Mouse (Mus musculus) G1E (cell line): ENCODE data around the gene Kcnq1. TPM values are rescaled to one million over a fixed set of nuclear protein-coding genes. Genes with fewer than 3 reads are reported as not detected.

Experiments
- ATAC-seq: 2 replicates; pipeline ENCODE4 v1.8.0; 2016; ENCODE audit warnings: mild to moderate bottlenecking; ENCODE audit not compliant: insufficient number of reproducible peaks, poor library complexity, low FRiP score, severe bottlenecking; ENCODE audit errors: extremely low read depth
- DNase-seq: peaks from one replicate; pipeline ENCODE4 v3.0.0; 2012; ENCODE audit warnings: low spot score
- H3K27me3 ChIP-seq: 2 replicates; pipeline ENCODE4 v1.6.1; 2012; ENCODE audit warnings: mild to moderate bottlenecking, low read length, inconsistent platforms; ENCODE audit not compliant: insufficient read depth
- H3K36me3 ChIP-seq: replicated peaks from 2 replicates; pipeline ENCODE3; 2012; ENCODE audit warnings: mild to moderate bottlenecking, inconsistent platforms
- H3K4me1 ChIP-seq: 2 replicates; pipeline ENCODE4 v1.6.1; 2012; ENCODE audit warnings: low read depth, low read length, inconsistent platforms, mixed read lengths; ENCODE audit not compliant: insufficient read depth
- H3K4me3 ChIP-seq: 2 replicates; pipeline ENCODE4 v1.5.1; 2012; ENCODE audit warnings: low read depth, mild to moderate bottlenecking, inconsistent platforms, low read length, moderate library complexity, mixed read lengths
- H3K9me3 ChIP-seq: replicated peaks from 2 replicates; pipeline ENCODE4 v1.6.1; 2012; ENCODE audit warnings: inconsistent platforms
- CTCF ChIP-seq: IDR thresholded peaks from 2 replicates; pipeline ENCODE4 v1.5.1; 2012; ENCODE audit warnings: low read depth, low read length, inconsistent platforms, mixed read lengths
- GATA1 ChIP-seq: IDR thresholded peaks from 2 replicates; pipeline ENCODE4 v1.6.1; 2012; ENCODE audit warnings: borderline replicate concordance, low read length, inconsistent platforms, mixed read lengths
- GATA2 ChIP-seq: IDR thresholded peaks from 2 replicates; pipeline ENCODE4 v1.6.1; 2012; ENCODE audit warnings: low read depth, low read length, inconsistent platforms, borderline replicate concordance
- POLR2AphosphoS5 ChIP-seq: IDR thresholded peaks from 2 replicates; pipeline ENCODE4 v1.6.1; 2012; ENCODE audit warnings: low read depth, low read length, inconsistent platforms; ENCODE audit not compliant: insufficient replicate concordance
- TAL1 ChIP-seq: conservative IDR thresholded peaks from 2 replicates; pipeline ENCODE4 v1.6.1; 2012; ENCODE audit warnings: low read depth, low read length, inconsistent platforms, mixed read lengths
- polyA plus RNA-seq: library from polyadenylated mRNA; stranded (reverse); fragments of >175 nt; gene quantifications from 2 replicates; pipeline ENCODE4 v1.2.3, GENCODE M21; 2012
- total RNA-seq, 2 experiments: library from RNA; stranded (forward) in 1 of 2; stranded (reverse) in 1 of 2; fragments of 200-1000 nt in 1 of 2; fragments of >200 nt in 1 of 2; fragmentation: Nextera tagmentation in 1 of 2; gene quantifications; 2 replicates each; pipeline ENCODE4 v1.2.3; 2014 to 2017

Kcnq1 gene
- total and polyA plus RNA-seq, 3 experiments = not detected

DNA sequence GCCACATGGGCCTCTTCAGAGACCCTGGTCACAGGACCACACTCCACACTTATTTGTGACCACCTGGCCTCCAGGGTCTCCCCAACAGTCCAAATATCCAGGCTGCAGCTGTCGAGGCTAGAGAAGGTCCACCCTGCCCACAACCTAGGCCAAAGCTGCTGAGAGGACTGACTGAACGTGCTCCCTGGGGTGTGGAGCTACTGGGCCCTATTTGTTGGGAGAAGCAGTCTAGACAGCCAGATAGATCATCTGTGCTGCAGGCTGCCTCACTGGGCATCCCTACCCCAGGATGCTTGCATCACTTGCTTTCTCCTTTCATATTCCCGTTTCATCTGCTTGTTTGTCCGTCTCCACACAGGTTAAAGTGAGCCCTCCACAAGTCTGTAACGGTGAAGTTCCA lies 356.4 kb downstream of the Kcnq1 start:
- TF ChIP-seq CTCF (no peak), TAL1 (no peak), GATA2 (no peak), POLR2AphosphoS5 (no peak), GATA1 (no peak)
- no peak for ATAC-seq
- Histone ChIP-seq H3K36me3 (no peaks in the 10 kb centered on the region), H3K4me1 (no peaks in the 10 kb centered on the region), H3K27me3 (peaks cover 14% of the 10 kb centered on the region; the same call in 1 of the 2 replicates), H3K4me3 (no peak overlapping the region), H3K9me3 (peaks cover 53% of the 10 kb centered on the region)
- DNase-seq = no peak

DNA sequence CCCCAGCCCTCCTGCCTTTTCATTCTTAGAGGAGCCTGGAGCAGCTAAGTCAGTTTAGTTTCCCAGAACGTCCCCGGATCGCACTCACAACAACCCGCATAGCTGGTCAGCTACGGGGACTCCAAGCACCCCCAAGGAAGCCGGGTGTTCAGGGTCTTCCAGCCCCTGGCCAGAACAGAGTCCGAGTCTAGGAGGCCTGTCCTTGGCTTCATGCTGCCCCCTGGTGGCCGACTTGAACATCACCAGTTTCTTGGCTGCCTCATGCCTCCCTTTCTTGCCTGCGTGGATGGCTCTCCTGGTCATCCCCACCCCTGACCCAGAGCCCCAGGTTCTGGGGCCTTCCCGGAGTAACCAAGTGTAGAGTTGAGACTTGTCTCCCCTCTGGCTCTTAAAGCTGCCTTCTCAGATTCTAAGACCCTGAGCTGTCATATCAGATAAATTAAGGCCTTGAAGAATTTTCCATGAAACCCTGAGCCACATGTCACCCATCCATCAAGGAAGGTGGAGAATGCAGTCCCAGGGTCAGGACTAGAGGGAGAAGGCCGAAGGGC lies 357.8 kb downstream of the Kcnq1 start:
- ATAC-seq = no peak
- peak; percentile 35 for DNase-seq
- no peak overlapping the region for H3K4me3 ChIP-seq
- no peaks in the 10 kb centered on the region for H3K36me3 ChIP-seq
- H3K27me3 ChIP-seq = peaks cover 23% of the 10 kb centered on the region; the same call in 1 of the 2 replicates
- H3K4me1 ChIP-seq = peaks cover 6% of the 10 kb centered on the region; the same call in 1 of the 2 replicates
- TF ChIP-seq POLR2AphosphoS5 (no peak), GATA2 (no peak), GATA1 (no peak), CTCF (no peak; the same call in 1 of the 2 replicates), TAL1 (no peak)
- peaks cover 50% of the 10 kb centered on the region for H3K9me3 ChIP-seq

GRCm38 (mm10) chr7:143464811-143465560 lies 358.8 kb downstream of the Kcnq1 start:
- Histone ChIP-seq H3K4me1 (peaks cover 6% of the 10 kb centered on the region; the same call in 1 of the 2 replicates), H3K27me3 (peaks cover 31% of the 10 kb centered on the region; the same call in 1 of the 2 replicates), H3K4me3 (no peak overlapping the region), H3K36me3 (no peaks in the 10 kb centered on the region), H3K9me3 (peaks cover 39% of the 10 kb centered on the region)
- TF ChIP-seq GATA1 (no peak), GATA2 (no peak), POLR2AphosphoS5 (no peak), CTCF (no peak), TAL1 (no peak)
- ATAC-seq = no peak
- DNase-seq = no peak

DNA sequence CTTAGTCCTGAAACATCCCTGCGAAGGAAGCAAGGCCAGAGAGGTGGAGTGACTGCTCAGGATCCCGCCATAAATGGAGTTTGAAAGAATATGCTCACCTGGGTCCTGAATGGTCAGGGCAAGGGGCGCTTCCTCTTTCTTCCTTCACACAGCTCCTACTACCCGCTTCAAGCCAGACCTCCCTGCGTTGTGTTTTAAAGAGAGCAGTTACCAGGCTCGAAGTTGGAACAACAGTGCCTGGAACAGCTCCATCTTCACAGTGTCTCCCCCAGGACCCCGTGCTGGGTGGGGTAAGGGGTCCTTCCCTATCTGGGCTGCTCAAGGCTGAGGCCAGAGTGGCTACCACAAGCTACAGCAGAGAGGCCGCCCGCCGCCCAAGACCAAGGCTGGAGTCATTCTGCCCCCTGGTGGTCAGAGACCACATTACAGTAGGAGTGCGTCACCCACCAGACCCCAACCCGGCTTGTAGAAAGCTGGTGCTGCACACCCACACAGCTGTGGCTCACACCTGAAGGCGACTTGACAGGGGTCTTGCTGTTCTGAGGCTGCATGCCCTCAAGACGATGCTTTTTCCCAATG lies 360.0 kb downstream of the Kcnq1 start:
- DNase-seq = peak; percentile 34
- no peak; the same call in 1 of the 2 replicates for ATAC-seq
- H3K36me3 ChIP-seq = no peaks in the 10 kb centered on the region
- TF ChIP-seq GATA1 (no peak), CTCF (peak; percentile 65)
- H3K4me3 ChIP-seq = no peak overlapping the region
- peaks cover 38% of the 10 kb centered on the region; the same call in 1 of the 2 replicates for H3K27me3 ChIP-seq
- H3K9me3 ChIP-seq = peaks cover 27% of the 10 kb centered on the region
- peaks cover 6% of the 10 kb centered on the region; the same call in 1 of the 2 replicates for H3K4me1 ChIP-seq

DNA sequence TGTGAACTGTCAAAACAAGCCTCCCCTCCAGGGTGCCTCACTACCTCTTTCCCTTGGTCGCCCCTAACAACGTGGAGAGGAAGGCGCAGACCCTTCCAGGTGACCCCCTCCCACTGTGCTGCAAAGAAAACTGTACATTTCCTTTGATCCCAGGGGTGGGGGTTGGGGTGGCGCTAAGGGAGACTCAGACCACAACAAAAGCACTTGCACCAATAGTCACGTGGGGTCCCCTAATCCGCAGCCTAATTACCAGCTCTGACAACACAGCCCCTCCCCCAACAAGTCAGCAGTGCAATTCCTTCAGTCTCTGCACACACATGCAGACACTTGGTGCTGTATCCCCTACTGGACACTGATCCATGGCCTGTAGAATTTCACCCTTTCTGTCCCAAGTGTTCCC lies 361.6 kb downstream of the Kcnq1 start:
- H3K4me1 ChIP-seq = peaks cover 6% of the 10 kb centered on the region; the same call in 1 of the 2 replicates
- DNase-seq (no peak), ATAC-seq (no peak)
- no peak overlapping the region for H3K4me3 ChIP-seq
- peaks cover 45% of the 10 kb centered on the region for H3K27me3 ChIP-seq
- no peaks in the 10 kb centered on the region for H3K36me3 ChIP-seq
- H3K9me3 ChIP-seq = peaks cover 18% of the 10 kb centered on the region
- TF ChIP-seq POLR2AphosphoS5 (no peak), TAL1 (no peak), GATA2 (no peak), GATA1 (no peak), CTCF (no peak)

- H3K9me3 ChIP-seq = peaks cover 3% of the 10 kb centered on the region
- no peaks in the 10 kb centered on the region for H3K36me3 ChIP-seq
- ATAC-seq = no peak
- TF ChIP-seq POLR2AphosphoS5 (no peak), CTCF (peak; percentile 73), TAL1 (no peak)
- peaks cover 53% of the 10 kb centered on the region for H3K27me3 ChIP-seq
- DNase-seq = peak; percentile 55
- peaks cover 22% of the 10 kb centered on the region for H3K4me1 ChIP-seq
- no peak overlapping the region for H3K4me3 ChIP-seq
Observed at GRCm38 (mm10) chr7:143469946-143470345, 363.8 kb downstream of the Kcnq1 start.
